Mouse (Mus musculus) spleen, adult 2 months (tissue): ENCODE results near the gene Ypel3. TPM values are rescaled to one million over a fixed set of nuclear protein-coding genes. Genes with fewer than 3 reads are reported as not detected.

Experiments
- DNase-seq, 2 experiments: peaks; one replicate each; pipeline versions ENCODE4 v3.0.0 to v3.0.0-alpha.2; 2012 to 2021; ENCODE audit warnings: low spot score in 2 of 2, low read depth in 1 of 2
- H3K27ac ChIP-seq: fragments of 200-500 bp; 2 replicates; pipeline ENCODE4 v1.5.1; 2012; ENCODE audit warnings: low read length, inconsistent platforms; ENCODE audit not compliant: insufficient read depth
- H3K27me3 ChIP-seq: fragments of 200-500 bp; 2 replicates; pipeline ENCODE4 v1.6.1; 2012; ENCODE audit warnings: mild to moderate bottlenecking, moderate library complexity, low read length, inconsistent platforms; ENCODE audit not compliant: control insufficient read depth, insufficient read depth
- H3K36me3 ChIP-seq: fragments of 200-500 bp; 2 replicates; pipeline ENCODE4 v1.6.1; 2012; ENCODE audit warnings: mild to moderate bottlenecking, low read length, inconsistent platforms; ENCODE audit not compliant: control insufficient read depth, insufficient read depth
- H3K4me1 ChIP-seq: fragments of 200-500 bp; 2 replicates; pipeline ENCODE4 v1.6.1; 2011; ENCODE audit warnings: inconsistent platforms; ENCODE audit not compliant: control insufficient read depth, insufficient read depth, insufficient read length
- H3K4me3 ChIP-seq: fragments of 200-500 bp; 2 replicates; pipeline ENCODE4 v1.5.1; 2011; ENCODE audit warnings: mild to moderate bottlenecking, inconsistent platforms; ENCODE audit not compliant: insufficient read depth, insufficient read length; ENCODE audit errors: extremely low read depth
- CTCF ChIP-seq: fragments of 200-500 bp; IDR thresholded peaks from 2 replicates; pipeline ENCODE4 v1.5.1; 2011; ENCODE audit warnings: mild to moderate bottlenecking, inconsistent platforms; ENCODE audit not compliant: insufficient read depth, insufficient read length, insufficient replicate concordance; ENCODE audit errors: extremely low read depth
- POLR2A ChIP-seq: fragments of 200-500 bp; IDR thresholded peaks from 2 replicates; pipeline ENCODE4 v1.6.1; 2011; ENCODE audit warnings: low read depth, low read length, inconsistent platforms
- WGBS: fragments of 180-500 bp; shearing (Covaris S2); methylation state at CpG from one replicate; pipeline ENCODE4 v1.1.7; 2018; 5-methylcytosine and 5-hydroxymethylcytosine counted together
- polyA plus RNA-seq: library from polyadenylated mRNA; depleted of rRNA; stranded (reverse); fragments of >200 nt; gene quantifications from 2 replicates; pipeline ENCODE4 v1.2.3, GENCODE M21; 2012

Ypel3 gene
- polyA plus RNA-seq, 1 experiment: 393 TPM

DNA sequence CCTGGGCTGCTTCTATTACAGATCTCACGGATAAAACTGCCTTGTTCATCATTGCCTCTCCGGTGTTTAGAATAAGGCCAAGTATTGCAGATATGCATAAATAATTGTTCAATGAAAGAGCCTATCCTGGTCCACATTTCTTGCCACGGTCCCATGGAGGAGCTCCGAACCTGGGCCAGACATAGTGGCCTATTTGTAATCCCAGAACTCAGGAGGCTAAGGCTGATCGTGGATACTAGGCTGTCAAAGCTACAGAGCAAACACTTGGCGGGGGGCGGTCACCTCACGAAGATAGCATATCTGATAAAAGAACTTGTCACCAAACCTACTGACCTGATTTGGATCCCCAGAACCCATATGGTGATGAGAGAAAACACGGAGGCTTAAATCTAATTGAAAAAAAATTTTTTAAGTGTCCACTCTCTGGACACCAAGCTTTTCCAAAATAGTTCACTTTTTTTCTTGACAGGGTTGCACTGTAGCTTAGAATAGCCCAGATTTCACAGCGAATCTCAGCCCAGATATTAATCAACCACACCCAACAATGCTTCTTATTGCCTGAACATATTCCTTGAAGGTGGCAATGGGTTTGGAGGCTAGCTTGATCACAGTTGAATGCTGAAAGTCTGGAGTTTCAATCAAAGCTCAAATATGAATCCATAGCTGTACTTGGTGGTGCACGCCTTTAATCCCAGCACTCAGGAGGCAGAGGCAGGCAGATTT, 16.1 kb downstream of the Ypel3 start:
- DNase-seq: no peak
- Histone ChIP-seq H3K27me3 (no peaks in the 10 kb centered on the region), H3K4me1 (peaks cover 10% of the 10 kb centered on the region; the same call in 1 of the 2 replicates), H3K36me3 (peaks cover 36% of the 10 kb centered on the region), H3K4me3 (peak overlapping the region; percentile 15), H3K27ac (peak overlapping the region; percentile 49)
- TF ChIP-seq CTCF (no peak), POLR2A (no peak)
- 38% methylated on average over 11 of the region's 11 CpGs for whole genome bisulfite sequencing

DNA sequence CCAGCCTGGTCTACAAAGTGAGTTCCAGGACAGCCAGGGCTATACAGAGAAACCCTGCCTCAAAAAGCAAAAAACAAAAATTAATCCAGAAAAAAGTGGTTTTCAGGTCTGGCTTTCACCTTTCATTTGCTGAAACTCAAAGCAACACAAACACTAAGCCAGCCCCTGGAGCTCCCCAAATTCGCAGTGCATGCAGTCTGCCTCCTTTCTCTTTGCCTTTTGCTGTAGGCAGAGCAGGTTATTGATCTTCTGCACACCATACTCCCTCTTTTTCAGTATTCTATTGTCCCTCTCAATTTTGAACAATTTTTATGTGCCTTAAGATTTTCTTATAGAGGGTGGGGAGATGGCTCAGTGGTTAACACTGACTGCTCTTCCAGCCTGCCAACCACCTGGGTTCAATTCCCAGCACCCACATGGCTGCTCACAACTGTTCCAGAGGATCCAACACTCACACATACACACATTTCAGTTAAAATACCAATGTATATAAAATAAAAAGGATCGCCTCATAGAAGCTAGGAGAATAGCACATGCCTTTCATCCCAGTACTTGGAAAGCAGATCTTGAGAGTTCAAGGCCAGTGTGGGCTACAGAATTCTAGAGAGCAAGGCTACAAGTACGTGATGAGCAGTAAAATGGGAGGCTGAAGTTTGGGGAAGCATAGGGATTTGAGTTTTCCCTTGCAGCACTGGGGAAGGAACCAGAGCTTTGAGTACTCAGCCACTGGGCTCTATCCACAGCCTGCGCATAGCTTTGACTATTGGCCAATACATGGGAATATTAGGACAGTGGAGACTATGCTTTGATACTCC, 16.9 kb downstream of the Ypel3 start:
- H3K27ac ChIP-seq: peak overlapping the region; percentile 67
- H3K4me1 ChIP-seq: peaks cover 11% of the 10 kb centered on the region; the same call in 1 of the 2 replicates

DNA sequence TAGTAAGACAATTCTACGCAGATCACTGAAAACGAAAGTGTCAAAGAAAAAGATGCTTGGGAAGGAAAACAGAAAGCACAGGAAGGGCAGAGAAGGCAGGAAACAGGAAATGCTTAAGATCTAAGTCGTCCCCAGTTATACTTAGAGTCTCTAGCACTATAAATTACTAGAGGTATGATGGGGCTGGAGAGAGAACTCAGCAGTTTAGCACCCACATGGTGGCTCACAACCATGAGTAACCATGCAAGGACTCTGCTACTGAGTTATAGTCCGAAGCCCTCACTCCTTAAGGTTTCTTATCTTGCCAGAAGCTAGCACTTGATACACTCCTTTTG, 17.5 kb downstream of the Ypel3 start:
- Histone ChIP-seq H3K27me3 (no peaks in the 10 kb centered on the region), H3K4me1 (peaks cover 11% of the 10 kb centered on the region; the same call in 1 of the 2 replicates), H3K4me3 (no peak overlapping the region), H3K27ac (peak overlapping the region; percentile 67), H3K36me3 (peaks cover 23% of the 10 kb centered on the region)
- no peak for DNase-seq
- 23% methylated on average over 4 of the region's 4 CpGs for WGBS
- TF ChIP-seq CTCF: no peak
- TF ChIP-seq POLR2A: no peak

More for the DNA sequence above, 16.9 kb downstream of the Ypel3 start:
- Histone ChIP-seq H3K27me3 (no peaks in the 10 kb centered on the region), H3K4me3 (no peak overlapping the region), H3K36me3 (peaks cover 29% of the 10 kb centered on the region)
- DNase-seq: no peak
- WGBS: 82% methylated on average over 4 of the region's 4 CpGs
- no peak for TF ChIP-seq POLR2A
- TF ChIP-seq CTCF: no peak

DNA sequence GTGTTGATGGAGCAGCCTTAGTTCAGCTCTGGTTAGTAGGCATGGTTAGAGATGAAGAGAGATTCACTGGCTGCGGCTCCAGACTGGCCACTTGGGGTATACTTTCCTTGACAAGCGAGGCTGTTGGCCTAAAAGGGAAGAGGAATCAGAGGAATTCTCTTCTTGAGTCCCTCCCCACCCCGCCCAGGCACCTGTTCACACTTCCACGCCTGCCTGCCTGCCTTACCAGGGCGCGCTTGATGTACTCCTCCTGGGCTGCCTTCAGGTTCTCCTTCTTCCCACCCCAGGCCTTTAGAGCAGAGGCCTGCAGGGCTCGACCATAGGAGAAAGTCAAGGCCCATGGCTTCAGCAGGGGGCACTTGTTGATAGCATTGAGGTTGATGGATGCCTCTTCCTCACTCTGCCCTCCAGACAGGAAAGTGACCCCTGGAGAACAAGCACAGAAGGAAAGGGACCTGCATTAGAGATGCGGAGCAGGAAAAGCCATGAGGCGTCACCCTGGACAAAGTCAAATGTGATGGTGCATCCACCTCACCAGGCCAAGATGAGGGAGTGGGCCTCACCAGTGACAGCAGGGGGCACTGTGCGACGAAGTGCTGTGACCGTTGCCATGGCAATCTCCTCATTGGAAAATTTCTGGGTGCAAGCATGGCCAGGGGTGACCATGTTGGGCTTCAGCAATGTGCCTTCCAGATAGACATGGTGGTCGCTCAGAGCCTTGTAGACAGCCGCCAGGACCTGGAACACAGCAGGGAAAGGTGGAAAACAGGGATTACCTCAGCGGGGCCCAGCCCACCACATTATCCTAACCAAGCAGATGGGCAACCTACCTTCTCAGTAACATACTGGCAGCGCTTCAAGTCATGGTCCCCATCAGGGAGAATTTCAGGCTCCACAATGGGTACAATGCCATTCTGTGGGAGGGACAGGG, 18.9 kb downstream of the Ypel3 start:
- Histone ChIP-seq H3K4me3 (no peak overlapping the region), H3K27me3 (no peaks in the 10 kb centered on the region), H3K27ac (no peak overlapping the region), H3K4me1 (peaks cover 11% of the 10 kb centered on the region; the same call in 1 of the 2 replicates), H3K36me3 (peaks cover 16% of the 10 kb centered on the region)
- 93% methylated on average over 16 of the region's 16 CpGs for WGBS
- DNase-seq: no peak
- no peak for TF ChIP-seq CTCF
- TF ChIP-seq POLR2A: no peak

DNA sequence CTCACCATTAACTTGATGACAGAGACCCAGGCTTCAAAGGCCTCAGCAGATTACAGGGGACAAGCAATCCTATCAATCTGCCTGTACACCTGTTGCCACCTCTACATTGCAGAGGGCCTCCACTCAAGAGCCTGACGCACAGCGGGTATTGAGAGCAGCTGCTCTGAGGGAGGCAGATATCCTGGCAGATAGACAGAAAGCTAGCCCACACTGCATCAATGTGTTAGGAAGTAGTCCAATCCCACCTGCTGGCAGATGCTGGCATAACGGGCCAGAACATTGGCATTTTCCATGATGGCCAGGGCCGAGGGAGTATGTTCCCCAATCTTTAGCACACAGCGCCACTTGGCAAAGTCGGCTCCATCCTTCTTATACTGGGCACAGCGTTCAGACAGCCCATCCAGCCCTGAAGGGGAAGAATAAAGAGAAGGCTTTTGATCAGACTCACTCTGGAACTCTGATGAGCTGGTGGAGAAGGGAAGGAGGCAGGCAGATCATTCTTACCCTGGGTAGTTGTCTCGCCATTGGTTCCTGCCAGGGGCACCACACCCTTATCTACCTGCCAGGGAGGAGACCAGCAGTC, 19.7 kb downstream of the Ypel3 start:
- TF ChIP-seq POLR2A (no peak), CTCF (peak; percentile 1; the same call in 1 of the 2 replicates)
- Histone ChIP-seq H3K27me3 (no peaks in the 10 kb centered on the region), H3K4me3 (no peak overlapping the region), H3K4me1 (peaks cover 9% of the 10 kb centered on the region; the same call in 1 of the 2 replicates), H3K36me3 (peaks cover 16% of the 10 kb centered on the region), H3K27ac (no peak overlapping the region)
- no peak for DNase-seq
- WGBS: 84% methylated on average over 8 of the region's 8 CpGs
